Mouse (Mus musculus) ES-E14 (cell line): Measurements from ENCODE around the gene Galns. TPM values are rescaled to one million over a fixed set of nuclear protein-coding genes. Genes with fewer than 3 reads are reported as not detected.

ENCODE experiments used
- DNase-seq: peaks from one replicate; pipeline ENCODE4 v3.0.0-alpha.2; 2013; ENCODE audit warnings: low read depth, low spot score
- H3K27ac ChIP-seq: 2 replicates; pipeline ENCODE4 v1.5.1; 2012; ENCODE audit warnings: low read depth, mild to moderate bottlenecking, low read length, moderate library complexity, mixed read lengths; ENCODE audit not compliant: poor library complexity, insufficient read depth, severe bottlenecking
- H3K36me3 ChIP-seq: 2 replicates; pipeline ENCODE4 v1.6.1; 2012; ENCODE audit warnings: mild to moderate bottlenecking, low read length, moderate library complexity, mixed read lengths; ENCODE audit not compliant: control insufficient read depth, poor library complexity, insufficient read depth, severe bottlenecking
- H3K4me1 ChIP-seq, 2 experiments: fragments of 150-350 bp in 1 of 2; sonication (generic) in 1 of 2; 2 replicates each; pipeline ENCODE4 v1.6.1; 2012; ENCODE audit warnings: low read length in 2 of 2, mild to moderate bottlenecking in 1 of 2, mixed read lengths in 1 of 2; ENCODE audit not compliant: control insufficient read depth in 2 of 2, insufficient read depth in 2 of 2, poor library complexity in 1 of 2
- H3K4me3 ChIP-seq, 2 experiments: fragments of 150-350 bp in 1 of 2; sonication (generic) in 1 of 2; 2 replicates each; pipeline ENCODE4 v1.5.1; 2012; ENCODE audit warnings: low read length in 2 of 2, low read depth in 1 of 2, mild to moderate bottlenecking in 1 of 2, mixed read lengths in 1 of 2; ENCODE audit not compliant: insufficient read depth in 1 of 2, poor library complexity in 1 of 2, severe bottlenecking in 1 of 2
- H3K9ac ChIP-seq: 2 replicates; pipeline ENCODE4 v1.6.1; 2012; ENCODE audit warnings: low read depth, mild to moderate bottlenecking, low read length, mixed read lengths; ENCODE audit not compliant: poor library complexity, insufficient read depth, severe bottlenecking
- H3K9me3 ChIP-seq: fragments of 150-350 bp; sonication (generic); 2 replicates; pipeline ENCODE4 v1.6.1; 2012; ENCODE audit warnings: low read depth, mild to moderate bottlenecking, low read length; ENCODE audit not compliant: control insufficient read depth, insufficient read depth
- CHD2 ChIP-seq: IDR thresholded peaks from 2 replicates; pipeline ENCODE4 v1.6.1; 2014; ENCODE audit warnings: mild to moderate bottlenecking, low read depth, low read length, inconsistent platforms
- HCFC1 ChIP-seq: IDR thresholded peaks from 2 replicates; pipeline ENCODE4 v1.6.1; 2012; ENCODE audit warnings: low read length, inconsistent platforms, borderline replicate concordance; ENCODE audit not compliant: insufficient read depth
- MAFK ChIP-seq: IDR thresholded peaks from 2 replicates; pipeline ENCODE4 v1.6.1; 2014; ENCODE audit warnings: mild to moderate bottlenecking, low read depth, low read length, inconsistent platforms; ENCODE audit not compliant: insufficient read depth
- ZC3H11A ChIP-seq: IDR thresholded peaks from 2 replicates; pipeline ENCODE4 v1.6.1; 2012; ENCODE audit warnings: low read depth, mild to moderate bottlenecking, inconsistent platforms, low read length, borderline replicate concordance
- ZNF384 ChIP-seq: IDR thresholded peaks from 2 replicates; pipeline ENCODE4 v1.6.1; 2012; ENCODE audit warnings: low read depth, low read length, inconsistent platforms
- in situ Hi-C, 2 experiments: fragments of 600-800 bp; cut with MboI; formaldehyde crosslinking; loops; one replicate each; pipeline ENCODE4 v1.15.1; 2025; ENCODE audit warnings: low sequenced_read_pairs in 2 of 2, inconsistent platforms in 1 of 2; ENCODE audit not compliant: unreplicated experiment in 2 of 2
- total RNA-seq: library from RNA; depleted of rRNA; stranded (reverse); fragments of 300-350 nt; gene quantifications from 2 replicates; pipeline ENCODE4 v1.2.3, GENCODE M21; 2012

Gene Galns
- total RNA-seq, 1 experiment: 9.2 TPM

DNA sequence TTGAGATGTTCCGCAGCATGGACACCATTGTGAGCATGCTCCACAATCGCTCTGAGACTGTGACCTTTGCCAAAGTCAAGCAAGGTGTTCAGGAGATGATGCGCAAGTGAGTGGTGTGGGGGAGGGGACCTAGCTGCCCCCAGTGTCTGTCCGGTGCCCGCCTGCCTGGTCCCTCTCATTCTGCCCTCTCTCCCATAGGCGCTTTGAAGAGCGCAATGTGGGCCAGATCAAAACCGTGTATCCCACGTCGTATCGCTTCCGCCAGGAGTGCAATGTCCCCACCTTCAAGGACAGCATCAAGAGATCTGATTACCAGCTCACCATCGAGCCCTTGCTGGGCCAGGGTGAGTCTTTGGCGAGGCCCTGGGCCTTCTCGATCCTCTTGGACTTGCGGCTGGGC lies 41.3 kb downstream of the Galns start:
- H3K27ac ChIP-seq: no peak overlapping the region
- in situ Hi-C loops: no loop called here
- H3K9me3 ChIP-seq: no peaks in the 10 kb centered on the region
- no peak for DNase-seq
- H3K4me1 ChIP-seq: peaks cover 12 to 22% of the 10 kb centered on the region in 2 experiments
- TF ChIP-seq CHD2 (no peak), ZNF384 (no peak), ZC3H11A (no peak), MAFK (no peak), HCFC1 (no peak)
- H3K9ac ChIP-seq: peak overlapping the region; percentile 100; the same call in 1 of the 2 replicates
- H3K4me3 ChIP-seq: peak overlapping the region; percentile 10 to 99; a peak in 3 of 4 replicates
- peaks cover 49% of the 10 kb centered on the region for H3K36me3 ChIP-seq

DNA sequence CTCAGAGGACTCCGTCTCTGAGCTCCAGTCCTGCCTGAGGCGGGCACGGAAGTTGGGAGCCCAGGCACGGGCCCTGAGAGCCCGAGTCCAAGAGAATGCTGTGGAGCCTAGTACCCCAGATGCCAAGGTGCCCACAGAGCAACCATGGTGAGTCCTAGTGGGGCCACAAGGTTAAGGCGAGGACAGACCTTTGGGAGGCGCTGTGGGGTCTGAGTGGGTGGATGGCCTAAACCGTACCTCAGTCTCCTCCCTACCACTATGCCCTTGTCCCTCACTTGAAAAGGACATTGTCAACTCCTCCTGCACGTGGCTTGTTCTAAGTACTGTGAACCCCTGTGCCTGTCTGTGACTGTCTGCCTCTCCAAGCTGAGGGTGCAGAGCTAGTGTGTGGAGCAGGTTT lies 41.9 kb downstream of the Galns start:
- Histone ChIP-seq H3K4me1 (peaks cover 12 to 17% of the 10 kb centered on the region in 2 experiments), H3K9ac (peak overlapping the region; percentile 100), H3K27ac (peak overlapping the region; percentile 24; the same call in 1 of the 2 replicates), H3K4me3 (peak overlapping the region; percentile 73 to 99), H3K36me3 (peaks cover 44% of the 10 kb centered on the region), H3K9me3 (no peaks in the 10 kb centered on the region)
- in situ Hi-C loops: no loop called here
- no peak for DNase-seq
- TF ChIP-seq ZC3H11A (no peak), CHD2 (no peak), MAFK (no peak), HCFC1 (no peak), ZNF384 (no peak)

DNA sequence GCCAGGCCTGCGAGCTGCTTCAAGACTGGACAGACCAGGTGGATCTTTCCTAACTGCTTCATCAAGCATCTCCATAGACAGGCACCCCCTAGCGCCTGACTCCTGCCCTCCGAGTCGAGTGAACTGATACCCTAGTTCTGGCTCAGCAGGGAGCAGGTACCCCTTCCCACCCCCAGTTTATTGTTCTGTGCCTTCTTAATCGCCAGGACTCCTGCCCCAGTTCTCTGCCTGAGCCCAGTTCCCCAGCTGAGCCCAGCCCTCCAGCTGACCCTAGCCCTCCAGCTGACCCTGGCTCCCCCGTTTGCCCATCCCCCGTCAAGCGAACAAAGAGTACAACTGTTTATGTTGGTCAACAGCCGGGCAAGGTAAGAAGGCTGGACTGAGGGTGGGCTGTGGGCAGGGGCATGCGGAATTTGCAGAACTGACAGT lies 42.4 kb downstream of the Galns start:
- Histone ChIP-seq H3K36me3 (peaks cover 44% of the 10 kb centered on the region), H3K4me3 (peak overlapping the region; percentile 73 to 99), H3K9ac (peak overlapping the region; percentile 100), H3K4me1 (peaks cover 10 to 17% of the 10 kb centered on the region in 2 experiments), H3K9me3 (no peaks in the 10 kb centered on the region), H3K27ac (peak overlapping the region; percentile 24; the same call in 1 of the 2 replicates)
- TF ChIP-seq HCFC1 (no peak), MAFK (no peak), ZC3H11A (no peak), ZNF384 (no peak), CHD2 (no peak)
- DNase-seq: no peak
- in situ Hi-C loops: no loop called here

DNA sequence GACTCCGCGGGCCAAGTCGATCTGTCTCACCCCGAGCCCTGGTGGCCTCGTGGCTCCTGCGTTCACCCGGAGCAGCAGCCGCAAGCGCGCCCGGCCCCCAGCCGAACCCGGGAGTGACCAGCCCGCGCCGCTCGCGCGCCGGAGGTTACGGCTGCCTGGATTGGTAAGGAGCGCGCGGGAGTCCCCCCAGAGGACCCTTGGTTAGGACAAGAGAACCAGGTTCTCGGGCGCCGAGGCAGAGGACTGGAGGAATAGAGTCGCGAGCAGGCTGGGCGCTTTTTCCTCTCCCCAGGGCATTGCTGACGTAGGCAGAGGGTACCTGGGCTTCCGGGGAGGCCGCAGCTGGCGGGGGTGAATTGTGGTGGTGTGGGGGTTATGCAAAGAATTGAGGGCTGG lies 43.2 kb downstream of the Galns start:
- peaks cover 43% of the 10 kb centered on the region for H3K36me3 ChIP-seq
- in situ Hi-C loops: no loop called here

More for the DNA sequence above, 43.2 kb downstream of the Galns start:
- no peaks in the 10 kb centered on the region for H3K9me3 ChIP-seq
- H3K4me1 ChIP-seq: peaks cover 9 to 15% of the 10 kb centered on the region in 2 experiments
- DNase-seq: no peak
- H3K4me3 ChIP-seq: peak overlapping the region; percentile 73 to 99
- H3K27ac ChIP-seq: peak overlapping the region; percentile 95
- TF ChIP-seq MAFK: no peak
- H3K9ac ChIP-seq: peak overlapping the region; percentile 100
